Mouse (Mus musculus): ENCODE measurements at regions not wholly inside any gene's neighbourhood (a gene's known extent, or its start where the extent isn't known, plus 50 kb on each side); places are given as distances from the start of the nearest gene placed in this dataset.

DNA sequence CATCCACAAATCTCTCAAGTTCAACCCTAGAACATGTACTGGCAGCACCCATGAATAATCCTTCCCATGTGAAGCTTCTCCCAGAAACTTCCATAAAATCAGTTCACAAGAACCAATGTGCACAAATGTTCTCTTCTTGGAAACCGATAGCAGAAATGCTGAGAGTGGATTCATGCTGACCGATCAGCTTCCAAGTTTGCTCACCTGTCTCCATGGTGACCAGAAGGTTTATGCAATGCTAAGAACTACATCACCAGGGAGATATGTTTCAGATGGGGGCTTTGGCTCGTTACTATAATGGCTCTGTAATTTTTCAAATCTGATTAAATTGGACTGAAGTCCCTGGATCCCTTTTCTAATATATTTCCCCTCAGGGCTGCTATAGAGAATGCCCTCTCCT, 74.4 kb upstream of the Gm9747 start:
- no peak for DNase-seq (ENCODE audit: inconsistent ontology term)

DNA sequence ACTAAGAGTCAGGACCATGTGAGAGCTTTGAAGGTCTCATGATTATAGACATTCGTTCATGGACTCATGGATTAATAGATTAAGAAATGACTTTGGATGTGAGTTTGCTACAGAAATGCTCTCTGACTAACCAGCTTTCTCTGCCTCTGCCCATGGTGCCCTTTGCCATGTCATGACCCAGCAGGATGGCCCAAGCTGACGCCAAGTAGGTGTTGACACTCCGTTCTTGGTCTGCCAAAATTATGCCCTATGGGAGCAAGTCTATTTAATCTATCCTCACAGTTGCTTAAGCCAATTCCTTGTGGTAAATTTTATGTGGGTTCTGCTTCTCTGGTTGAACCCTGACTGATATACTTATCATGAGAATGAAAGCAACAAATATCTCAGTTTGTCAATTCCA, 73.7 kb upstream of the Gm9747 start:
- DNase-seq (ENCODE audit: inconsistent ontology term): no peak

DNA sequence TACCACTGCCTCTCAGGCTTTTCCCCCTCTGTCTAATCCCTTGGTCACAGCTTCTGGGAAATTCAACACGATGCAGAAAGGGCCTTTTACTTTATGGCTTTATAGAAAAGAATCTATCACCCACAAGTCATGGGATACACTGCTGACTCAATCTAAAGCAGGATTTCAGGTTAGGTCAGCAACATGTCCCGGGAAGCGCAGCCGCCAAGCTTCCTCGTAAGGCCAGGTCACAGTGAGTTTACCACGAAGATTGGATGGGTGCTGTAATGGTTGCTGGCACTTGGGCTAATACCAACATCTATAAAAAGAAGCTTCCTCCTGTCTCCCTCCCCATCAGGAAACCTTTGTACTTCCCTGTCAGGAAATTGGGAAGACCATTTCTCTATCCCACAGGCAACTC, 70.0 kb upstream of the Gm9747 start:
- no peak for DNase-seq (ENCODE audit: inconsistent ontology term)

DNA sequence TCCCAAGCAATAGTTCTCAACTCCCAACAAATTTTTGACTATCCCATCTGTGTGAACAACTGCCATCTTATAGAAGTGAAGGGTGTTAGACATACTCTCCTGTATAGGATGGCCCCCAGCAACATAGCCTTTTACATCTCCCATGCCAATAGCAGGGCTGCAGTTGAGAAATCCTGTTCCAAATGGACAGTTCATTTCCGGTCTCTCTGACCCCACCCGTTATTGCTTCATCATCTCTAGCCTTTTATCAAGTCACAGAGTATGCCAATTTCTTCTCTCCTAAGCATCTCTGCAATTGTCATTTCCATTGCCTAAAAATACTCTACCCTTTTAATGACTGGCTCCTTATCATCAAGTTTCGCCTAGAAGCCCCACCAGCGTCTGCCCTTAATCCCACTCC, 64.8 kb upstream of the Gm9747 start:
- DNase-seq (ENCODE audit: inconsistent ontology term): no peak

DNA sequence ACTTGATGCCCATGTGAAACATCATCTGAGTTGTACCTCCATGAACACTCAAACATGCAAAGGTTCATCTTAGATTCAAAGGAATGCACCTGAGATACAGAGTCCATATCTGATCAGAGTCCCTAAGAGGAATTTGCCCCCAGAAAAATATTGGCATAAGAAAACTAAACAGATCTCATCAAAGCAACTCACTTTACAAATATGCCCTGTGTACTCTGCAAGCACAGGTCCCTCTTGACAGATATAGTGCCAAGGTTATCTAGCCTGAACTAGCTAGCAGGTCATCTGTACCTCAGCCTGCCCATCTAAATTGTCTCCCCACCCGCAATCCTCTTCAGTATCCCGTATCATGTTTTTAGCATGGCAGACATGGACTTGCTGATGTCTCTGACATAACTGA, 64.0 kb upstream of the Gm9747 start:
- no peak for DNase-seq (ENCODE audit: inconsistent ontology term)

DNA sequence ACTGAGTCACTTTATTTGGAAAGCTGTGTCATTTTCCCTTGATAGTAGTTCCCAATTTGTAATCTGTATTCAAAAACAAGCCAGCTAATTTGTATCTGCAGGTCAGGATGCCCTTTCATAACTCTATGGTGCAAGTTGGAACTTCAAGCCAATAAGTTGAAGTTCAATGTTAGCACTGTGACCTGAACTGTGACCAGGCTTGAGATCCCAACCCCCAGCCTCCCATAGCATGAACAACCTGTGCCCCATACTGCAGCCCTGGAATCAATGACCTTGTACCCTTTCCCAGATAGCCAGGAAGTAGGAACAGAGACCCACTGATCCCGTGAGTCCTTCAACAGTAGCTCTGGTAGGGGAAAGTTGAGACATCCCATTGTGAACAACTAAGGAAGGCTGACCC, 52.5 kb upstream of the Gm9747 start:
- no peak for DNase-seq (ENCODE audit: inconsistent ontology term)

Measured in Muller cell, postnatal 12 days (primary cell).